Mouse (Mus musculus) heart, adult 2 months (tissue): ENCODE results near the gene Samm50.

Experiments
- CTCF ChIP-seq: fragments of 200-600 bp; IDR thresholded peaks from 2 replicates; pipeline ENCODE4 v1.8.1; 2022; ENCODE audit warnings: antibody characterized with exemption, mild to moderate bottlenecking, moderate library complexity
- POLR2A ChIP-seq: fragments of 200-500 bp; IDR thresholded peaks from 2 replicates; pipeline ENCODE4 v1.6.1; 2011; ENCODE audit warnings: mild to moderate bottlenecking, low read depth, low read length, control low read depth; ENCODE audit not compliant: insufficient read depth

DNA sequence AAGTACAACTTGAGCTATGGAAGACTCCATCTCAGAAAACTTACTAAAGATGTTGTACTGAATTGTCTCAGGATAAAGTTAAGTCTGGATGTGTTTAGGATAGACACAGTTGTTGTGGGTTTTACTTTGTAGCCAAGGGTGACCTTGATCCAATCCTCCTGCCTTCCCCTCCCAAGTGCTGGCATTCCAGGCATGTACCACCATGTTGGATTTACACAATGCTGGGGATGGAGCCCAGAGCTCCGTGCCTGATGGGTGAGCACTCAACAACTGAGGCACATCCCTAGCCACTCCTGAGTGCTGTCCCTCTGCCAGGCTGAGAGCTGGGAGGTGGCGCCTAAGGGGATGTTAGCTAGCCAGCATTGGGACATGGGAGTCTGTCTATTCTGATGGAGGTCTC is 23.2 kb downstream of the Samm50 start:
- no peak for TF ChIP-seq POLR2A
- TF ChIP-seq CTCF = no peak
